Mouse (Mus musculus) brain, embryonic 14.5 days (tissue): ENCODE measurements around the gene Zdhhc12.

ENCODE experiments used
- CTCF ChIP-seq: fragments of 200-500 bp; IDR thresholded peaks from 2 replicates; pipeline ENCODE4 v1.5.1; 2012; ENCODE audit warnings: inconsistent platforms, mild to moderate bottlenecking, moderate library complexity, borderline replicate concordance; ENCODE audit not compliant: insufficient read depth, insufficient read length; ENCODE audit errors: extremely low read depth
- POLR2A ChIP-seq: fragments of 200-500 bp; IDR thresholded peaks from 2 replicates; pipeline ENCODE4 v1.6.1; 2012; ENCODE audit warnings: mild to moderate bottlenecking, inconsistent platforms, borderline replicate concordance; ENCODE audit not compliant: poor library complexity, insufficient read depth, insufficient read length, severe bottlenecking; ENCODE audit errors: extremely low read depth

DNA sequence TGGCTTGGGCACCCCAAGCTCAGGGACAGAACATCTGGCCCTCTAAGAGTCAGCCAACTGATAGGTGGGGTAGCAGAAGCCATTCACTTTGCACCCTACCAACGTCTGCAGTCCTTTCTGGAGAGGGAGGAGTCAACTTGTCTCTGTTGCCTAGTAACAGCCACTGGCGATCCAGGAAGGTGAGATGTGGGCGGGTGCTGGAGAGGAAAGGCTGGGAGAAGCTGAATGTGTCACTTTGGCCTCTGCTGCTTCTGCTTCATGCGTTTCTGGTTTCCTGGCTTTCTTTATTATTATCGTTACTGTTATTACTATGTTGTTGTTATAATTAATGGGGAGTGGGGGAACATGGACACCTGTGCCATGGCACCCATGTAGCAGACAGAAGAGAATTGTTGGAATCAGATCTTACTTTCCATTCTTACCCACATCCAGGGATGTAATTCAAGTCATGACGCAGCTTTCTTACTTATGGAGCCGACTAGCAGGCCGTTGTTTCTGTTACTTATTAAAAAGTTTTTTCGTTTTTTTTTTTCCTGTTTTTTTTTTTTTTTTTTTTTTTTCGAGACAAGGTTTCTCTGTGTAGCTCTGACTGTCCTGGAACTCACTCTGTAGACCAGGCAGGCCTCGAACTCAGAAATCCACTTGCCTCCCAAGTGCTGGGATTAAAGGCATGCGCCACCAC lies 36.1 kb downstream of the Zdhhc12 start, which contains the start of gene Set:
- TF ChIP-seq CTCF (no peak), POLR2A (no peak)
